Mouse (Mus musculus) megakaryocyte, embryonic 14.5 days (primary cell): ENCODE measurements at regions not wholly inside any gene's neighbourhood (a gene's known extent, or its start where the extent isn't known, plus 50 kb on each side); places are given as distances from the start of the nearest gene placed in this dataset.

ENCODE experiments used
- FLI1 ChIP-seq: IDR thresholded peaks from 2 replicates; pipeline ENCODE4 v1.6.1; 2012; ENCODE audit warnings: low read length, inconsistent platforms, mixed read lengths
- GATA1 ChIP-seq: IDR thresholded peaks from 3 replicates; pipeline ENCODE4 v1.6.1; 2012; ENCODE audit warnings: mixed read lengths, low read length, inconsistent platforms, borderline replicate concordance

DNA sequence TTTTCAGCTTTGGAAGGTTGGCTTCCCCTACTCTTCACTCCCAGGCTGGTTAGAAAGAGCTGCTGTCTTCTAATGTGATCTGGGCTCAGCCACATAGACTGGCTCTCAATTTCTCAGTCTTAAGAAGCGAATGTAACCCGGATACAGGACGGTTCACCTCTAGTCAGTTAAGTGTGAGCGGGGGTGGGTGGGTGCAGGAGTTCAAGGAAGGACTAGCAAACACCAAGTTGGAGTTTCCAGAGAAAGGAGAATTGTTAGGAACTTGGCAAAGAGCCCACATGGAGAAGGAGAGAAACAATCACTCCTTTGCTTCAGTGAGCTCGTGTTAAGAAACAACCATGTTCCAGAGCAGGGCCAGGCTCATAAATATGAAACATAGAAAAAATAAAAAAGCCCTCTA, 68.0 kb upstream of the Vldlr start:
- TF ChIP-seq GATA1 (no peak), FLI1 (no peak)
